Mouse (Mus musculus) kidney, adult 18-20 months (tissue): Measurements from ENCODE around the gene Cypt14.
"Not testable (repeated sequence)": the region's sequence is repeated elsewhere in the genome, so short reads cannot be mapped to it uniquely, and the experiment has no call there.

ENCODE experiments used
- DNase-seq: peaks from one replicate; pipeline ENCODE4 v3.0.0; 2021

Gene Cypt14

DNA sequence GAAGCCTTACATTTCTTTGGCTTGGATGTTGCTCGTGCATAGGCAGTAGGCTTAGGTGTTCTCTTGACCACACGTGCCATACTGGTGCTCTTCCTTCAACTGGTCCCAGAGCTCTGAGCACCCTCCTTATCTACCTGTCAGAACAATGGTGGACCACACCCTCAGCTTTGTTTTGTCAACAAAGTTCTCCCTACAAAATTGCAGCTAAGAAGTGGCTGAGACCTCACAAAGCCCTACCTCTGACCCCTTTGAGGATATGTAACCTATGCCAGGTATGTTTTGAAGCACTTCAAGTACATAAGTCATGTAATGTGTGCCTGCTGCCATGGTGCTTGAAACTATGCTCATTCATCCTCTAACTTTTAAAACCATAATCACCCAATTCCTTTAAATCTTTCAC, at the start of gene Cypt14:
Gene Cypt14, minus strand, starts transcription at position 101 of the 400 bp plus-strand sequence.
- not testable (repeated sequence) for DNase-seq
